Comparison of ENCODE assay signal across 17 mouse cellular contexts in the genomic region with DNA sequence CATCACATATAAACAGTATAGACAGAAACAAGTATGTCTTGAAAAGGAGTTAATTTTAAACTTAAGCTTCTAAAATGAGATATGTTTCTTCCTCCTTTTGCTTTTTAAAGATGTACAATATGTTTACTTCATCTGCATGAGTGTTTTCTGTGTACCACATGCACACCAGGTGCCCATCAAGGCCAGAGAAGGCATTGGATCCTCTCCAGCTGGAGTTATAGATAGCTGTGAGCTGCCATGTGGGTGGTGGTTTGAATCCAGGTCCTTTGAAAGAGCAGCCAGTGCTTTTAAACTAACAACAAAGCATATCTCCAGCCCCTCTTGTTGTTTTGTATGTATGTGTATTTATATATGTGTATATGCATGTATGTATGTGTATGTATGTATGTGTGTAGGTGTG. TPM values are rescaled to one million over a fixed set of nuclear protein-coding genes. Genes with fewer than 3 reads are reported as not detected.
"Had no signal": no experiment of that assay in that cellular context is flagged by ENCODE, and none has a peak within 500 bp of the region (broad histone marks: within the 10 kb centered on the region; RNA-seq: fewer than 3 reads in every experiment).

No protein-coding gene starts in this region.

- DNase-seq: left cerebral cortex, postnatal 4 days; liver; liver, embryonic 13.5 days; liver, postnatal 0 days; lung, adult 18-20 months; lung, adult 2 months; lung, embryonic 14.5 days; lung, postnatal 10 days; lung, postnatal 14 days; lung, postnatal 36 days; lung, postnatal 4 days; midbrain, embryonic 14.5 days had no signal

RNA-seq across cellular contexts. Expression of gene Il17d, which starts 28.4 kb away (rescaled TPM):
- total RNA-seq: liver, adult 2 months; megakaryocyte progenitor cell, adult 5-6 weeks; megakaryocyte, adult 5-6 weeks; megakaryocyte-erythroid progenitor cell, adult 5-6 weeks; monocyte, adult 5-6 weeks had no signal
